Mouse (Mus musculus) limb, embryonic 10.5 days (tissue): ENCODE data around the gene Cldn34b3. TPM values are rescaled to one million over a fixed set of nuclear protein-coding genes. Genes with fewer than 3 reads are reported as not detected.
"Not testable (repeated sequence)": the region's sequence is repeated elsewhere in the genome, so short reads cannot be mapped to it uniquely, and the experiment has no call there.

ENCODE experiments used
- DNase-seq: peaks from one replicate; pipeline ENCODE4 v3.0.0-alpha.2; 2017; ENCODE audit warnings: low spot score
- H3K27ac ChIP-seq: fragments of 300-500 bp; sonication (generic); 2 replicates; pipeline ENCODE4 v1.5.1; 2016; ENCODE audit warnings: mild to moderate bottlenecking
- H3K27me3 ChIP-seq: fragments of 300-500 bp; sonication (generic); 2 replicates; pipeline ENCODE4 v1.6.1; 2016; ENCODE audit warnings: low read depth, mild to moderate bottlenecking; ENCODE audit not compliant: poor library complexity, severe bottlenecking
- H3K36me3 ChIP-seq: fragments of 300-500 bp; sonication (generic); 2 replicates; pipeline ENCODE4 v1.6.1; 2016; ENCODE audit warnings: mild to moderate bottlenecking, moderate library complexity
- H3K4me1 ChIP-seq: fragments of 300-500 bp; sonication (generic); 2 replicates; pipeline ENCODE4 v1.6.1; 2016
- H3K4me3 ChIP-seq: fragments of 300-500 bp; sonication (generic); 2 replicates; pipeline ENCODE4 v1.5.1; 2016; ENCODE audit warnings: mild to moderate bottlenecking, moderate library complexity
- H3K9me3 ChIP-seq: fragments of 300-500 bp; sonication (generic); replicated peaks from 2 replicates; pipeline ENCODE4 v1.6.1; 2016; ENCODE audit warnings: mild to moderate bottlenecking
- WGBS: fragments of 180-500 bp; shearing (Covaris S2); methylation state at CpG from one replicate; pipeline ENCODE4 v1.1.7; 2016; 5-methylcytosine and 5-hydroxymethylcytosine counted together
- polyA plus RNA-seq: library from polyadenylated mRNA; unstranded; fragments of >200 nt; fragmentation: Nextera tagmentation; extraction: Ambion mirVana; gene quantifications from 2 replicates; pipeline ENCODE4 v1.2.1, GENCODE M21; 2016

Cldn34b3 gene
- polyA plus RNA-seq = not detected in 2 replicates

DNA sequence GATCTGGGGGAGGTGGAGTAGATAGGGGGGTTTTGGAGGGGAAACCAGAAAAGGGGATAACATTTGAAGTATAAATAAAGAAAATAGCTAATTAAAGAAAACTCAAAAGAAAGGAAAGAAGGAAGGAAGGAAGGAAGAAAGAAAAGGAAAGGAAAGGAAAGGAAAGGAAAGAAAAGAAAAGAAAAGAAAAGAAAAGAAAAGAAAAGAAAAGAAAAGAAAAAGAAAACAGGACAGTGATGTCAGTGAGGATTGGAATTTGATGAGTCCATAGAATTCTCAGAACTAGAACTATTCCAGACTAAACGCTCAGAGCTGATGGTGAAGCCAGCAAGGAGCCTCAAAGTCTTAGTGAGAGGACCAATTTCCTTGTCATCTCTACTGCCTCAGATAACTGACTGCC lies at the start of gene Cldn34b3:
TSS of gene Cldn34b3 (plus strand) at position 301 of the 400 bp plus-strand sequence.
- not testable (repeated sequence) for H3K9me3 ChIP-seq, H3K27me3 ChIP-seq, H3K4me3 ChIP-seq, H3K27ac ChIP-seq, DNase-seq, H3K36me3 ChIP-seq, H3K4me1 ChIP-seq
- WGBS = 82% methylated on average over 1 of the region's 1 CpGs

Other genes with a start within 250 kb of the Cldn34b3 start
- not detected in 2 replicates for gene Cldn34b4, start 129.0 kb downstream of the Cldn34b3 start, polyA plus RNA-seq